Mouse (Mus musculus) heart, adult 2 months (tissue): ENCODE results near the gene Slc30a6. TPM values are rescaled to one million over a fixed set of nuclear protein-coding genes. Genes with fewer than 3 reads are reported as not detected.

Source experiments
- DNase-seq, 2 experiments: peaks; one replicate each; pipeline ENCODE4 v3.0.0; 2021
- H3K27ac ChIP-seq: fragments of 200-600 bp; 2 replicates; pipeline ENCODE4 v1.8.1; 2022
- H3K27me3 ChIP-seq: fragments of 200-500 bp; 2 replicates; pipeline ENCODE4 v1.6.1; 2012; ENCODE audit warnings: mild to moderate bottlenecking, low read length, inconsistent platforms, mixed read lengths; ENCODE audit not compliant: control insufficient read depth, insufficient read depth
- H3K36me3 ChIP-seq: fragments of 200-500 bp; 2 replicates; pipeline ENCODE4 v1.6.1; 2012; ENCODE audit warnings: low read length, inconsistent platforms; ENCODE audit not compliant: control insufficient read depth, insufficient read depth
- H3K4me1 ChIP-seq: fragments of 200-500 bp; 2 replicates; pipeline ENCODE4 v1.6.1; 2011; ENCODE audit warnings: low read length; ENCODE audit not compliant: control insufficient read depth, insufficient read depth
- H3K4me3 ChIP-seq: fragments of 200-600 bp; 2 replicates; pipeline ENCODE4 v1.8.1; 2022
- H3K79me2 ChIP-seq: fragments of 200-500 bp; replicated peaks from 2 replicates; pipeline ENCODE4 v1.6.1; 2012; ENCODE audit warnings: mild to moderate bottlenecking, inconsistent platforms, low read length, moderate library complexity, mixed read lengths; ENCODE audit not compliant: control insufficient read depth, insufficient read depth
- H3K9ac ChIP-seq: fragments of 200-500 bp; 2 replicates; pipeline ENCODE4 v1.6.1; 2012; ENCODE audit warnings: low read depth, mild to moderate bottlenecking, control low read depth, inconsistent platforms, low read length, mixed read lengths
- CTCF ChIP-seq: fragments of 200-600 bp; IDR thresholded peaks from 2 replicates; pipeline ENCODE4 v1.8.1; 2022; ENCODE audit warnings: antibody characterized with exemption, mild to moderate bottlenecking, moderate library complexity
- EP300 ChIP-seq: fragments of 200-500 bp; IDR thresholded peaks from 2 replicates; pipeline ENCODE4 v1.6.1; 2011; ENCODE audit warnings: low read depth, low read length, control low read depth; ENCODE audit not compliant: insufficient read depth
- POLR2A ChIP-seq: fragments of 200-500 bp; IDR thresholded peaks from 2 replicates; pipeline ENCODE4 v1.6.1; 2011; ENCODE audit warnings: mild to moderate bottlenecking, low read depth, low read length, control low read depth; ENCODE audit not compliant: insufficient read depth
- WGBS: fragments of 180-500 bp; shearing (Covaris S2); methylation state at CpG from one replicate; pipeline ENCODE4 v1.1.7; 2018; 5-methylcytosine and 5-hydroxymethylcytosine counted together
- intact Hi-C: fragments of 180-260 bp; cut with DNase I; formaldehyde crosslinking; loops from one replicate; pipeline ENCODE4 v1.15.1; 2025
- polyA plus RNA-seq: library from polyadenylated mRNA; depleted of rRNA; stranded (reverse); fragments of >200 nt; gene quantifications from 2 replicates; pipeline ENCODE4 v1.2.3, GENCODE M21; 2012
- total RNA-seq, 2 experiments: library from RNA; stranded (reverse); gene quantifications; 2 replicates each; pipeline ENCODE4 v1.2.3; 2021

The Slc30a6 gene
- total and polyA plus RNA-seq, 3 experiments = 9.2 to 14.6 (median 9.5) TPM

- intact Hi-C loops = no loop called here
- no peak for DNase-seq
- TF ChIP-seq POLR2A (no peak), EP300 (no peak), CTCF (no peak)
- no peak overlapping the region for H3K27ac ChIP-seq
- peaks cover 4% of the 10 kb centered on the region; the same call in 1 of the 2 replicates for H3K4me1 ChIP-seq
- H3K27me3 ChIP-seq = no peaks in the 10 kb centered on the region
- no peak overlapping the region for H3K9ac ChIP-seq
- no peak overlapping the region for H3K4me3 ChIP-seq
- no peaks in the 10 kb centered on the region for H3K79me2 ChIP-seq
- 68% methylated on average over 8 of the region's 8 CpGs for WGBS
- no peaks in the 10 kb centered on the region for H3K36me3 ChIP-seq
Measured at GRCm38 (mm10) chr17:74430074-74430473, 34.7 kb downstream of the Slc30a6 start.

DNA sequence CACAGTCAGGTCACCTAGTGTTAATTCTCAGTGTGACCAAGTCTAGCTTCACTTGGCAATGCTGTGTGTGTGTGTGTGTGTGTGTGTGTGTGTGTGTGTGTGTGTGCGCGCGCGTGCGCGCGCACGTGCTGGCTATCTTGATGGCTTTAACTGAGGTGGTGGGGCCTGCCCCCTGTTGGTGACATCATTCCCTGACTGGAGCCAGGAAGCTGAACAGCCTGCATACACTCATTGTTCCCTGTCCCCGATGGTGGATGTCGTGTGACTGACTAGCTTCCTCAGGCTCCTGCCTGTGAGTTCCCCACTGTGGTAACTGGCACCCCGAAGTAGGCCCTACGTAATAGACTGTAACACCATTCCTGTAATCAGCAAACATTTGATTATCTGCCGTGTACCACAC lies 36.1 kb downstream of the Slc30a6 start:
- WGBS = 67% methylated on average over 13 of the region's 13 CpGs
- Histone ChIP-seq H3K4me1 (peaks cover 4% of the 10 kb centered on the region; the same call in 1 of the 2 replicates), H3K9ac (no peak overlapping the region), H3K27ac (no peak overlapping the region), H3K27me3 (no peaks in the 10 kb centered on the region), H3K79me2 (no peaks in the 10 kb centered on the region), H3K4me3 (no peak overlapping the region), H3K36me3 (no peaks in the 10 kb centered on the region)
- peak in 1 of 2 experiments; percentile 33 for DNase-seq
- intact Hi-C loops = no loop called here
- no peak for TF ChIP-seq EP300
- TF ChIP-seq POLR2A = no peak
- 0 out of 2 replicates have a peak, but pooled peaks have one; percentile 2 for TF ChIP-seq CTCF

DNA sequence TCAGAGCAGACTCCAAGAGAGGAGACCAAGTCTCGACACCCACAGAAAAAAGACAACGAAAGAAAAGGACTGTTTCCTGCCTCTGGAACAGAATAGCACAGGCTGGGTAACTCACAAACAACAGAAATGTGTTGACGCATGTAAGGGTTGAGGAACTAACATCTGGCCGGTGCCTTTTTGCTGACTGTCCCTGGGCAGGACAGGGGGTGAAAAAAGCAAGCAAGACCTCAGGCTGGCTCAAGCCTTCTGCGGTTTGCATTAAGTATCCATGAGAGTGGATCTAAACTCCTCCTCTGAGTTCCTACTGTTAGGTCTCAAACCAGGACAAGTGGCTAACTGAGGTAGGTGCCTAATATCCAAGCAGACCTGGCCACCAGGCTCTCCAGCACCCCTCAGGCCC lies 37.2 kb downstream of the Slc30a6 start:
- TF ChIP-seq POLR2A (no peak), EP300 (no peak), CTCF (no peak)
- intact Hi-C loops = no loop called here
- DNase-seq = peak in 1 of 2 experiments; percentile 10
- Histone ChIP-seq H3K4me1 (peaks cover 4% of the 10 kb centered on the region; the same call in 1 of the 2 replicates), H3K27ac (no peak overlapping the region), H3K9ac (no peak overlapping the region), H3K27me3 (no peaks in the 10 kb centered on the region), H3K36me3 (no peaks in the 10 kb centered on the region), H3K4me3 (no peak overlapping the region), H3K79me2 (no peaks in the 10 kb centered on the region)
- WGBS = 58% methylated on average over 5 of the region's 5 CpGs

DNA sequence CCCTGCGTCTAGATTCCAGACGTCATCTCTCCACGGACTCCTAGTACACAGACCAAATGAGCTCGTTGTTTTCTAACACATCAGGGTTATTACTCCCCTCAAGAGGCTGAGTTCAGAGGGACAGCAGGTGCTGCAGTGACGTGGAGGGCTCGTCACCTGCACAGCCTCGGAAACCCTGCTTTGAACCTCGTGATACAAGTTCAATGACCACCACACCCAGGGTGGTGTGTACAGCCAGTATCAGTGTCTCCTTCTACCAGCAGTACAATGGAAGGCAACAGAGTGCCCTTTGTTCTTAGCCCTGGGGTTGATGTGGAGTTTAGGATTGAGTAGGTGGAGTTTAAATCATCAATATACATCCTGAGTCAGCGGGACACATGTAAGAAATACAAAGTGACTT lies 42.4 kb downstream of the Slc30a6 start:
- Histone ChIP-seq H3K9ac (no peak overlapping the region), H3K27me3 (no peaks in the 10 kb centered on the region), H3K79me2 (no peaks in the 10 kb centered on the region), H3K4me1 (no peaks in the 10 kb centered on the region), H3K36me3 (no peaks in the 10 kb centered on the region), H3K27ac (no peak overlapping the region), H3K4me3 (no peak overlapping the region)
- intact Hi-C loops = no loop called here
- TF ChIP-seq POLR2A (no peak), EP300 (no peak), CTCF (no peak)
- 82% methylated on average over 9 of the region's 9 CpGs for WGBS
- no peak for DNase-seq

- Histone ChIP-seq H3K9ac (no peak overlapping the region), H3K79me2 (no peaks in the 10 kb centered on the region), H3K27me3 (no peaks in the 10 kb centered on the region), H3K27ac (no peak overlapping the region), H3K4me1 (no peaks in the 10 kb centered on the region), H3K36me3 (no peaks in the 10 kb centered on the region), H3K4me3 (no peak overlapping the region)
- DNase-seq = no peak
- intact Hi-C loops = no loop called here
- TF ChIP-seq CTCF (no peak), POLR2A (no peak), EP300 (no peak)
- WGBS = 52% methylated on average over 5 of the region's 5 CpGs
Measured at GRCm38 (mm10) chr17:74440486-74440885, 45.1 kb downstream of the Slc30a6 start.

DNA sequence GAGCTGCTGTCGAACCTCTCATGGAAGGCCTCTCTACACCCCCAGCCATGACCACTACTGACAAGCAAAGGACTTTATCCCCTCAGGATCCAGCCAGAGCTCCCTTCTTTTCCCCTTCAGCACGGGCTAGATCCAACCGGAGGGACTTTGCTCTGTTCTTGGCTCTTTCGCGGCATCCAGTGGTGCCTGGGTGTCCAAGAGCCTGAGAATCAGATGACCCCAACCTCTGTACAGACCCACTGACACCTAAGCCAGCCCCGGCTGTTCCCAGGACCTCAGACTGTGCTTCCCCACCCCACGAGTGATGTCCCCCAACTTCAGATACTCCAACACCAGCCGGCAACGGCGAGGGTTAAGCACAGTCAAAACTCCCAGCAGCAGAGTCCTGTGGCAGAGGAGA lies 54.4 kb downstream of the Slc30a6 start:
- no peaks in the 10 kb centered on the region for H3K27me3 ChIP-seq
- no peaks in the 10 kb centered on the region for H3K4me1 ChIP-seq
- no peaks in the 10 kb centered on the region for H3K36me3 ChIP-seq
- TF ChIP-seq POLR2A (no peak), CTCF (no peak), EP300 (no peak)
- 83% methylated on average over 10 of the region's 10 CpGs for WGBS
- H3K27ac ChIP-seq = no peak overlapping the region
- no peak for DNase-seq
- no peak overlapping the region for H3K4me3 ChIP-seq
- intact Hi-C loops = no loop called here
- no peak overlapping the region for H3K9ac ChIP-seq
- H3K79me2 ChIP-seq = no peaks in the 10 kb centered on the region
